Mouse (Mus musculus) embryonic facial prominence, embryonic 11.5 days (tissue): ENCODE measurements around the gene Fgfr2. TPM values are rescaled to one million over a fixed set of nuclear protein-coding genes. Genes with fewer than 3 reads are reported as not detected.
A peak's percentile ranks its signal among the peaks of the same experiment; 100 is the strongest.
"Not testable (repeated sequence)": the region's sequence is repeated elsewhere in the genome, so short reads cannot be mapped to it uniquely, and the experiment has no call there.

ENCODE experiments used
- ATAC-seq: fragments of 200-750 bp; cut with Nextera tagmentation; replicated peaks from 2 replicates; pipeline ENCODE4 v1.8.0; 2017; ENCODE audit warnings: low read depth; ENCODE audit not compliant: insufficient number of reproducible peaks, low FRiP score, low TSS enrichment
- DNase-seq: peaks from one replicate; pipeline ENCODE4 v3.0.0-alpha.2; 2015; ENCODE audit warnings: low spot score
- H3K27ac ChIP-seq: fragments of 300-500 bp; sonication (generic); replicated peaks from 2 replicates; pipeline ENCODE4 v1.5.1; 2014; ENCODE audit warnings: mild to moderate bottlenecking, low read depth, low read length, control low read depth
- H3K27me3 ChIP-seq: fragments of 300-500 bp; sonication (generic); 2 replicates; pipeline ENCODE4 v1.6.1; 2014; ENCODE audit warnings: mild to moderate bottlenecking, low read length, moderate library complexity, mixed read lengths; ENCODE audit not compliant: control insufficient read depth, insufficient read depth
- H3K36me3 ChIP-seq: fragments of 300-500 bp; sonication (generic); replicated peaks from 2 replicates; pipeline ENCODE4 v1.6.1; 2014; ENCODE audit warnings: low read depth, mild to moderate bottlenecking, low read length, moderate library complexity, mixed read lengths; ENCODE audit not compliant: control insufficient read depth, insufficient read depth
- H3K4me1 ChIP-seq: fragments of 300-500 bp; sonication (generic); 2 replicates; pipeline ENCODE4 v1.6.1; 2014; ENCODE audit warnings: low read length, mixed read lengths; ENCODE audit not compliant: control insufficient read depth, insufficient read depth
- H3K4me2 ChIP-seq: fragments of 300-500 bp; sonication (generic); 2 replicates; pipeline ENCODE4 v1.6.1; 2014; ENCODE audit warnings: low read depth, mild to moderate bottlenecking, control low read depth, low read length, moderate library complexity
- H3K4me3 ChIP-seq: fragments of 300-500 bp; sonication (generic); 2 replicates; pipeline ENCODE4 v1.5.1; 2014; ENCODE audit warnings: low read depth, low read length, control low read depth
- H3K9ac ChIP-seq: fragments of 300-500 bp; sonication (generic); replicated peaks from 2 replicates; pipeline ENCODE4 v1.6.1; 2014; ENCODE audit warnings: mild to moderate bottlenecking, control low read depth, low read length
- H3K9me3 ChIP-seq: fragments of 300-500 bp; sonication (generic); replicated peaks from 2 replicates; pipeline ENCODE4 v1.6.1; 2016; ENCODE audit warnings: mild to moderate bottlenecking, low read length, inconsistent platforms, mixed read lengths; ENCODE audit not compliant: control insufficient read depth
- WGBS: fragments of 180-500 bp; shearing (Covaris S2); extraction: QIAGEN DNeasy Blood & Tissue Kit; methylation state at CpG from one replicate; pipeline ENCODE4 v1.1.7; 2014; 5-methylcytosine and 5-hydroxymethylcytosine counted together
- polyA plus RNA-seq: library from polyadenylated mRNA; unstranded; fragments of >200 nt; fragmentation: Nextera tagmentation; extraction: Ambion mirVana; gene quantifications from 2 replicates; pipeline ENCODE4 v1.2.1, GENCODE M21; 2014

Gene Fgfr2
- polyA plus RNA-seq, 1 experiment from 2014 or later: 75.6 TPM

GRCm38 (mm10) chr7:130535174-130535573 is 2588.0 kb downstream of the Fgfr2 start:
- H3K4me2 ChIP-seq: no peak overlapping the region
- no peak overlapping the region for H3K9ac ChIP-seq
- no peak for DNase-seq
- 93% methylated on average over 4 of the region's 4 CpGs for WGBS
- no peak for ATAC-seq
- H3K4me1 ChIP-seq: no peaks in the 10 kb centered on the region
- H3K9me3 ChIP-seq: no peaks in the 10 kb centered on the region
- H3K4me3 ChIP-seq: no peak overlapping the region
- H3K36me3 ChIP-seq: peaks cover 9% of the 10 kb centered on the region
- no peaks in the 10 kb centered on the region for H3K27me3 ChIP-seq
- H3K27ac ChIP-seq: no peak overlapping the region

GRCm38 (mm10) chr7:130533316-130534260 is 2589.6 kb downstream of the Fgfr2 start:
- Histone ChIP-seq H3K27me3 (no peaks in the 10 kb centered on the region), H3K27ac (no peak overlapping the region), H3K4me3 (no peak overlapping the region), H3K36me3 (peaks cover 8% of the 10 kb centered on the region), H3K4me2 (no peak overlapping the region), H3K4me1 (no peaks in the 10 kb centered on the region), H3K9me3 (no peaks in the 10 kb centered on the region), H3K9ac (no peak overlapping the region)
- ATAC-seq (peak; percentile 48), DNase-seq (peak; percentile 88)
- 52% methylated on average over 24 of the region's 25 CpGs for WGBS

- not testable (repeated sequence) for H3K27me3 ChIP-seq, DNase-seq, H3K4me1 ChIP-seq, H3K27ac ChIP-seq, H3K4me3 ChIP-seq, H3K36me3 ChIP-seq, ATAC-seq, H3K9me3 ChIP-seq, H3K9ac ChIP-seq, H3K4me2 ChIP-seq
- WGBS: 96% methylated on average over 14 of the region's 15 CpGs
These were observed 2592.0 kb downstream of the Fgfr2 start for GRCm38 (mm10) chr7:130531138-130531537.

GRCm38 (mm10) chr7:130527306-130527705 is 2595.8 kb downstream of the Fgfr2 start:
- no peak overlapping the region for H3K9ac ChIP-seq
- no peaks in the 10 kb centered on the region for H3K27me3 ChIP-seq
- H3K9me3 ChIP-seq: no peaks in the 10 kb centered on the region
- 88% methylated on average over 9 of the region's 9 CpGs for WGBS
- H3K36me3 ChIP-seq: peaks cover 4% of the 10 kb centered on the region; the same call in 1 of the 2 replicates
- H3K4me3 ChIP-seq: no peak overlapping the region
- no peak overlapping the region for H3K27ac ChIP-seq
- H3K4me2 ChIP-seq: no peak overlapping the region
- DNase-seq: no peak
- ATAC-seq: no peak
- no peaks in the 10 kb centered on the region for H3K4me1 ChIP-seq

GRCm38 (mm10) chr7:130523451-130523850 is 2599.7 kb downstream of the Fgfr2 start:
- H3K27ac ChIP-seq: no peak overlapping the region
- no peak for ATAC-seq
- H3K9me3 ChIP-seq: no peaks in the 10 kb centered on the region
- H3K4me1 ChIP-seq: no peaks in the 10 kb centered on the region
- no peak overlapping the region for H3K4me3 ChIP-seq
- no peaks in the 10 kb centered on the region for H3K36me3 ChIP-seq
- H3K9ac ChIP-seq: no peak overlapping the region
- no peaks in the 10 kb centered on the region for H3K27me3 ChIP-seq
- H3K4me2 ChIP-seq: no peak overlapping the region
- no peak for DNase-seq
- 92% methylated on average over 8 of the region's 8 CpGs for WGBS

- WGBS: 86% methylated on average over 14 of the region's 14 CpGs
- no peak overlapping the region for H3K4me3 ChIP-seq
- DNase-seq (no peak), ATAC-seq (no peak)
- no peaks in the 10 kb centered on the region for H3K4me1 ChIP-seq
- H3K9me3 ChIP-seq: no peaks in the 10 kb centered on the region
- no peaks in the 10 kb centered on the region for H3K36me3 ChIP-seq
- no peaks in the 10 kb centered on the region for H3K27me3 ChIP-seq
- H3K27ac ChIP-seq: no peak overlapping the region
- H3K9ac ChIP-seq: no peak overlapping the region; the same call in 1 of the 2 replicates
- H3K4me2 ChIP-seq: no peak overlapping the region
These were observed 2602.2 kb downstream of the Fgfr2 start for GRCm38 (mm10) chr7:130520812-130521422.

GRCm38 (mm10) chr7:130520049-130520425 is 2603.1 kb downstream of the Fgfr2 start, which contains the start of gene Ate1:
TSS of gene Ate1 (minus strand) at chr7:130520369.
- H3K27ac ChIP-seq: peak within 1 kb of the TSS; percentile 95
- H3K9me3 ChIP-seq: no peaks in the 10 kb centered on the region
- no peaks in the 10 kb centered on the region for H3K27me3 ChIP-seq
- peak within 1 kb of the TSS; percentile 93 for H3K9ac ChIP-seq
- H3K36me3 ChIP-seq: no peaks in the 10 kb centered on the region
- H3K4me1 ChIP-seq: no peaks in the 10 kb centered on the region
- DNase-seq (no peak), ATAC-seq (peak; percentile 12; the same call in 1 of the 2 replicates)
- WGBS: 18% methylated on average over 20 of the region's 20 CpGs
- peak within 1 kb of the TSS; percentile 78 for H3K4me2 ChIP-seq
- H3K4me3 ChIP-seq: peak within 1 kb of the TSS; percentile 88
